8 mouse cellular contexts compared by ENCODE assay signal in genomic region chr16:4659326-4659725, GRCm38 (mm10). TPM values are rescaled to one million over a fixed set of nuclear protein-coding genes. Genes with fewer than 3 reads are reported as not detected.
DNase-seq lines count a peak whose midpoint lies in the region; ATAC-seq and TF ChIP-seq lines count a peak whose summit lies in the region.

No protein-coding gene starts in this region.

- peaks cover 6% of the 10 kb centered on the region; the same call in 1 of the 2 replicates for H3K36me3 ChIP-seq in kidney, postnatal 0 days (ENCODE audit: insufficient read depth, low read length)
- peaks cover 39% of the 10 kb centered on the region for H3K36me3 ChIP-seq in E14TG2a.4 (ENCODE audit: insufficient read depth, low read length)
- H3K36me3 ChIP-seq in hindbrain, embryonic 14.5 days (replicated peaks; ENCODE audit: control insufficient read depth, insufficient read depth): peaks cover 42% of the 10 kb centered on the region

- no peak overlapping the region for H3K4me3 ChIP-seq in gastrocnemius, adult 2 months
- no peak overlapping the region for H3K4me3 ChIP-seq in kidney, postnatal 0 days (replicated peaks; ENCODE audit: low read depth, low read length)
- H3K4me3 ChIP-seq in E14TG2a.4 (replicated peaks; ENCODE audit: low read length): peak overlapping the region; percentile 55
- no peak overlapping the region for H3K4me3 ChIP-seq in hindbrain, embryonic 14.5 days (replicated peaks; ENCODE audit: low read length)

- WGBS in kidney, postnatal 0 days: 15% methylated on average over 2 of the region's 2 CpGs
- 26% methylated on average over 2 of the region's 2 CpGs for WGBS in hindbrain, embryonic 14.5 days

- H3K4me1 ChIP-seq in kidney, postnatal 0 days (replicated peaks; ENCODE audit: insufficient read depth, low read length): peaks cover 28% of the 10 kb centered on the region; the same call in 1 of the 2 replicates
- peaks cover 63% of the 10 kb centered on the region for H3K4me1 ChIP-seq in E14TG2a.4 (replicated peaks; ENCODE audit: low read depth, low read length)
- H3K4me1 ChIP-seq in hindbrain, embryonic 14.5 days (replicated peaks; ENCODE audit: control insufficient read depth, insufficient read depth, low read length): 0 out of 2 replicates have a peak, but pooled peaks cover 8% of the 10 kb centered on the region

- H3K27me3 ChIP-seq in kidney, postnatal 0 days (ENCODE audit: insufficient read depth, low read length): no peaks in the 10 kb centered on the region
- no peaks in the 10 kb centered on the region for H3K27me3 ChIP-seq in E14TG2a.4 (ENCODE audit: insufficient read depth, low read length)
- H3K27me3 ChIP-seq in hindbrain, embryonic 14.5 days (ENCODE audit: control insufficient read depth, insufficient read depth, low read length): no peaks in the 10 kb centered on the region

- no peak overlapping the region for H3K9ac ChIP-seq in kidney, postnatal 0 days (ENCODE audit: low read depth, low read length)
- H3K9ac ChIP-seq in hindbrain, embryonic 14.5 days: no peak overlapping the region

- no peak for DNase-seq in gastrocnemius, adult 2 months
- no peak for DNase-seq in gastrocnemius, postnatal 36 days
- DNase-seq in kidney, postnatal 0 days (ENCODE audit: low spot score): no peak
- DNase-seq in kidney, postnatal 25 days: no peak
- DNase-seq in hindbrain, embryonic 14.5 days (ENCODE audit: low spot score): no peak
- no peak for DNase-seq in gastrocnemius, postnatal 4 days (ENCODE audit: low spot score in 2 of 2)
- no peak for DNase-seq in left cerebral cortex, postnatal 10 days (ENCODE audit: extremely low spot score in 1 of 2, low spot score in 2 of 2)

- no peak for TF ChIP-seq CTCF in gastrocnemius, adult 2 months (IDR thresholded peaks at IDR 0.05)
- no peak for TF ChIP-seq CTCF in kidney, postnatal 0 days (IDR thresholded peaks at IDR 0.05; ENCODE audit: low read depth)
- TF ChIP-seq CTCF in E14TG2a.4 (conservative IDR thresholded peaks at IDR 0.05; ENCODE audit: low read length): no peak

- ATAC-seq in kidney, postnatal 0 days (replicated peaks; ENCODE audit: low FRiP score, low read depth): no peak
- ATAC-seq in hindbrain, embryonic 14.5 days (ENCODE audit: low FRiP score): no peak

- H3K27ac ChIP-seq in gastrocnemius, adult 2 months: peak overlapping the region; percentile 53
- peak overlapping the region; percentile 74 for H3K27ac ChIP-seq in kidney, postnatal 0 days
- 0 out of 2 replicates have a peak overlapping the region, but pooled peaks have one; percentile 38 for H3K27ac ChIP-seq in hindbrain, embryonic 14.5 days

- no peaks in the 10 kb centered on the region for H3K9me3 ChIP-seq in kidney, postnatal 0 days (replicated peaks; ENCODE audit: low read length)
- H3K9me3 ChIP-seq in E14TG2a.4 (ENCODE audit: low read length): no peaks in the 10 kb centered on the region
- no peaks in the 10 kb centered on the region for H3K9me3 ChIP-seq in hindbrain, embryonic 14.5 days (ENCODE audit: control insufficient read depth, low read length)

- no peak overlapping the region for H3K4me2 ChIP-seq in kidney, postnatal 0 days (ENCODE audit: low read length)
- H3K4me2 ChIP-seq in hindbrain, embryonic 14.5 days (replicated peaks): no peak overlapping the region

- intact Hi-C loops in gastrocnemius, adult 2 months (cut with DNase I): loop anchor here (2.0 kb wide), 1 partner anchor 13 kb away; no protein-coding TSS in a partner anchor
- intact Hi-C loops in gastrocnemius, postnatal 36 days (cut with DNase I): no loop called here
- intact Hi-C loops in left cerebral cortex, postnatal 10 days (cut with DNase I): no loop called here

RNA-seq across cellular contexts. Expression of gene Dnaja3, which starts 19.5 kb away (rescaled TPM):
- total RNA-seq in gastrocnemius, adult 2 months (2021): 100 to 1,000 TPM in 1 of 2 experiments, 10 to 100 TPM in 1; 86.4 to 110 TPM
- 10 to 100 TPM; 90.1 TPM for total RNA-seq in gastrocnemius, postnatal 36 days (2021)
- 87.8 and 89.3 TPM in 2 replicates for polyA plus RNA-seq in kidney, postnatal 0 days (2015; fragmentation: Nextera tagmentation; extraction: Ambion mirVana)
- 54.6 and 64.8 TPM in 2 replicates for polyA plus RNA-seq in hindbrain, embryonic 14.5 days (2014; fragmentation: Nextera tagmentation; extraction: Ambion mirVana)
- 10 to 100 TPM; 61.8 to 62.1 TPM for total RNA-seq in gastrocnemius, postnatal 4 days (2021)
- 10 to 100 TPM; 58.7 to 59.0 TPM for total RNA-seq in left cerebral cortex, postnatal 10 days (2021)

RNA-seq across cellular contexts. Expression of gene Vasn, which starts 19.6 kb away (rescaled TPM):
- total RNA-seq in gastrocnemius, adult 2 months (2021): 1 to 10 TPM; 4.8 to 6.0 TPM
- total RNA-seq in gastrocnemius, postnatal 36 days (2021): 1 to 10 TPM; 3.8 to 4.0 TPM
- 20.4 and 21.1 TPM in 2 replicates for polyA plus RNA-seq in kidney, postnatal 0 days (2015; fragmentation: Nextera tagmentation; extraction: Ambion mirVana)
- 6.4 and 6.6 TPM in 2 replicates for polyA plus RNA-seq in hindbrain, embryonic 14.5 days (2014; fragmentation: Nextera tagmentation; extraction: Ambion mirVana)
- total RNA-seq in gastrocnemius, postnatal 4 days (2021): 10 to 100 TPM; 11.7 to 15.1 TPM
- total RNA-seq in left cerebral cortex, postnatal 10 days (2021): 1 to 10 TPM; 5.1 to 6.4 TPM

RNA-seq across cellular contexts. Expression of gene Coro7, which starts 20.3 kb away (rescaled TPM):
- 10 to 100 TPM; 12.1 to 13.6 TPM for total RNA-seq in gastrocnemius, adult 2 months (2021)
- 10 to 100 TPM; 13.1 to 15.2 TPM for total RNA-seq in gastrocnemius, postnatal 36 days (2021)
- 13.1 and 16.8 TPM in 2 replicates for polyA plus RNA-seq in kidney, postnatal 0 days (2015; fragmentation: Nextera tagmentation; extraction: Ambion mirVana)
- polyA plus RNA-seq in hindbrain, embryonic 14.5 days (2014; fragmentation: Nextera tagmentation; extraction: Ambion mirVana): 24.1 and 27.2 TPM in 2 replicates
- total RNA-seq in gastrocnemius, postnatal 4 days (2021): 10 to 100 TPM; 27.3 to 28.5 TPM
- total RNA-seq in left cerebral cortex, postnatal 10 days (2021): 100 to 1,000 TPM in 1 of 2 experiments, 10 to 100 TPM in 1; 84.6 to 108 TPM

RNA-seq across cellular contexts. Expression of gene Pam16, which starts 34.5 kb away (rescaled TPM):
- total RNA-seq in gastrocnemius, adult 2 months (2021): 100 to 1,000 TPM in 1 of 2 experiments, 10 to 100 TPM in 1; 97.4 to 112 TPM
- total RNA-seq in gastrocnemius, postnatal 36 days (2021): 10 to 100 TPM; 87.0 to 91.6 TPM
- polyA plus RNA-seq in kidney, postnatal 0 days (2015; fragmentation: Nextera tagmentation; extraction: Ambion mirVana): 105 and 106 TPM in 2 replicates
- 174 and 193 TPM in 2 replicates for polyA plus RNA-seq in hindbrain, embryonic 14.5 days (2014; fragmentation: Nextera tagmentation; extraction: Ambion mirVana)
- total RNA-seq in gastrocnemius, postnatal 4 days (2021): 10 to 100 TPM; 77.1 TPM
- 10 to 100 TPM; 78.2 to 86.0 TPM for total RNA-seq in left cerebral cortex, postnatal 10 days (2021)

RNA-seq across cellular contexts. Expression of gene Nmral1, which starts 59.8 kb away (rescaled TPM):
- total RNA-seq in gastrocnemius, adult 2 months (2021): 1 to 10 TPM; 2.6 to 3.7 TPM
- total RNA-seq in gastrocnemius, postnatal 36 days (2021): 1 to 10 TPM; 2.8 to 3.0 TPM
- polyA plus RNA-seq in kidney, postnatal 0 days (2015; fragmentation: Nextera tagmentation; extraction: Ambion mirVana): 47.9 and 56.2 TPM in 2 replicates
- polyA plus RNA-seq in hindbrain, embryonic 14.5 days (2014; fragmentation: Nextera tagmentation; extraction: Ambion mirVana): 56.4 and 58.0 TPM in 2 replicates
- 10 to 100 TPM; 14.0 to 15.1 TPM for total RNA-seq in gastrocnemius, postnatal 4 days (2021)
- 10 to 100 TPM; 12.6 to 13.0 TPM for total RNA-seq in left cerebral cortex, postnatal 10 days (2021)
